Mouse (Mus musculus) liver, adult 2 months (tissue): ENCODE measurements around the gene Zfp36l1. TPM values are rescaled to one million over a fixed set of nuclear protein-coding genes. Genes with fewer than 3 reads are reported as not detected.

Experiments
- DNase-seq: peaks from one replicate; pipeline ENCODE4 v3.0.0-alpha.2; 2011; ENCODE audit warnings: low read depth, low spot score; ENCODE audit errors: extremely low read depth
- H3K27ac ChIP-seq: fragments of 200-500 bp; replicated peaks from 2 replicates; pipeline ENCODE4 v1.5.1; 2012; ENCODE audit warnings: low read depth, mild to moderate bottlenecking, control low read depth, inconsistent platforms, low read length; ENCODE audit not compliant: insufficient read depth
- H3K27me3 ChIP-seq: fragments of 200-500 bp; 2 replicates; pipeline ENCODE4 v1.6.1; 2012; ENCODE audit warnings: mild to moderate bottlenecking, moderate library complexity, low read length, inconsistent platforms; ENCODE audit not compliant: control insufficient read depth, insufficient read depth
- H3K36me3 ChIP-seq: fragments of 200-500 bp; 2 replicates; pipeline ENCODE4 v1.6.1; 2012; ENCODE audit warnings: low read length, inconsistent platforms; ENCODE audit not compliant: control insufficient read depth, insufficient read depth
- H3K4me1 ChIP-seq: fragments of 200-500 bp; 2 replicates; pipeline ENCODE4 v1.6.1; 2011; ENCODE audit warnings: low read length; ENCODE audit not compliant: control insufficient read depth, insufficient read depth
- H3K4me3 ChIP-seq: fragments of 200-500 bp; 2 replicates; pipeline ENCODE4 v1.5.1; 2011; ENCODE audit warnings: low read depth, mild to moderate bottlenecking, control low read depth, low read length, moderate library complexity; ENCODE audit not compliant: insufficient read depth
- H3K79me2 ChIP-seq: fragments of 200-500 bp; 2 replicates; pipeline ENCODE4 v1.6.1; 2012; ENCODE audit warnings: inconsistent platforms, mild to moderate bottlenecking, low read length, moderate library complexity; ENCODE audit not compliant: control insufficient read depth, insufficient read depth
- H3K9ac ChIP-seq: fragments of 200-500 bp; 2 replicates; pipeline ENCODE4 v1.6.1; 2012; ENCODE audit warnings: low read depth, mild to moderate bottlenecking, control low read depth, inconsistent platforms, low read length
- CTCF ChIP-seq: fragments of 200-500 bp; IDR thresholded peaks from 2 replicates; pipeline ENCODE4 v1.5.1; 2011; ENCODE audit warnings: low read depth, low read length, control low read depth
- POLR2A ChIP-seq: fragments of 200-500 bp; IDR thresholded peaks from 2 replicates; pipeline ENCODE4 v1.6.1; 2011; ENCODE audit warnings: low read length, control low read depth; ENCODE audit not compliant: insufficient read depth; ENCODE audit errors: extremely low read depth
- WGBS: fragments of 180-500 bp; shearing (Covaris S2); methylation state at CpG from one replicate; pipeline ENCODE4 v1.1.7; 2018; 5-methylcytosine and 5-hydroxymethylcytosine counted together
- polyA plus RNA-seq: library from polyadenylated mRNA; depleted of rRNA; stranded (reverse); fragments of >200 nt; gene quantifications from 2 replicates; pipeline ENCODE4 v1.2.3, GENCODE M21; 2012; rRNA removed
- total RNA-seq: library from RNA; depleted of rRNA; stranded (reverse); fragments of >200 nt; gene quantifications from 2 replicates; pipeline ENCODE4 v1.2.3, GENCODE M21; 2014; rRNA removed

Zfp36l1 gene
- 15.4 and 21.8 TPM in 2 replicates for total RNA-seq
- 125 and 162 TPM in 2 replicates for polyA plus RNA-seq

DNA sequence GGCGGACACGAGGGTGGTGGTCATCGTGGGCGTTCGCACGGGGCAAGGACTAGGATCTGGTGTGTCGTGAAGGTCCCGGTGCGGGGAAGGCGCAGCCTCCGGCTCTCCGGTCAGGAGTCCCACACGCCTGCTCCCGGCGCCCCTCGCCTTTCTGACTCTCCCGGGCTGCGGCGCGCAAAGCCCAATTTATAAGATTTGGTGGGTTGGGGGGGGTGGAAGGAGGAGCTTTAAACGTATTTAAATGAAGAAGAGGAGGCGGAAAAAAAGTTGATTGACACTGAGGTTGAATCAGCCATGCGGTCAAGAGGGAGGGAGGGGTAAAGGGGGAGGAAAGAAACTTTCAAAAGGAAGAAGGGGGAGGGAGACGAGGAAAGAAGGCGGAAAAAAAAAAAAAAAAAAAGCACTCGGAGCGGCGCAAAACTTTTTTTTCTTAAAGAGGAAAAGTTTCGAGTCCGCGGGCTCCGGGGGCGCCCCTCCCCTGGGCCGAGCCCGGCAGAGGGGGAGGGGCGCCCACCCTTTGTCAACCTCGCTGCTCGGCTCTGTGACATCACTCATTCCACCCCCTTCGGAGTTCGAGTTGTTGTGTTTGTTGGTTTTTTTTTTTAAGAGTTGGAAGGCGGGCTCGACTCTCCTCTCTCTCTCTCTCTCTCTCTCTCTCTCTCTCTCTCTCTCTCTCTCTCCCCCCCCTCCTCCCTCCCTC, at the start of gene Zfp36l1:
Zfp36l1 (minus strand) TSS at position 162 of the 700 bp plus-strand sequence.
- Histone ChIP-seq H3K79me2 (peaks cover 35% of the 10 kb centered on the region), H3K4me3 (peak within 1 kb of the TSS; percentile 81), H3K27me3 (no peaks in the 10 kb centered on the region), H3K4me1 (peaks cover 11% of the 10 kb centered on the region; the same call in 1 of the 2 replicates), H3K9ac (peak within 1 kb of the TSS; percentile 87), H3K36me3 (peaks cover 13% of the 10 kb centered on the region), H3K27ac (peak within 1 kb of the TSS; percentile 98)
- peak; percentile 98 for DNase-seq
- peak; percentile 16; the same call in 1 of the 2 replicates for TF ChIP-seq CTCF
- TF ChIP-seq POLR2A: peak; percentile 100
- under 1% methylated on average over 42 of the region's 42 CpGs for WGBS

DNA sequence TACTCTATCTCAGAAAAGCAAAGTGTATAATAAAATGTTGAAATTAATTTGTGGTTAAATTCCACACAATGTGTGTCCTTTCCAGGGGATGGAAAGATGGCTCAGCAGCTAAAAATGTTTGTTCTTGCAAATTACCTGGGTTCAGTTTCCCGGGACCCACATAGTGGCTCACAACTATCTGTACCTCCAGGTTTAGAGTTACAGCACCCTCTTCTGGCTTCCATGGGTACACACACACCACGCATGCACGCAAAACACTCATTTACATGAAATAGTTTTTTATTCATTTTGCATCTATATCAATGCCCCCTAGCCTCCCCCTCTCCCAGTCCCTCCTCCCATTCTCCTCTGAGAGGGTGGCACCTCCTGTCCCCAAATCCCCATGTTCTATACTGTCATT, 49.6 kb upstream of the Zfp36l1 start:
- no peak overlapping the region for H3K4me3 ChIP-seq
- no peaks in the 10 kb centered on the region for H3K4me1 ChIP-seq
- H3K79me2 ChIP-seq: no peaks in the 10 kb centered on the region
- 84% methylated on average over 3 of the region's 3 CpGs for WGBS
- TF ChIP-seq POLR2A (no peak), CTCF (no peak)
- no peak overlapping the region for H3K9ac ChIP-seq
- no peaks in the 10 kb centered on the region for H3K36me3 ChIP-seq
- no peaks in the 10 kb centered on the region for H3K27me3 ChIP-seq
- no peak for DNase-seq
- H3K27ac ChIP-seq: no peak overlapping the region

DNA sequence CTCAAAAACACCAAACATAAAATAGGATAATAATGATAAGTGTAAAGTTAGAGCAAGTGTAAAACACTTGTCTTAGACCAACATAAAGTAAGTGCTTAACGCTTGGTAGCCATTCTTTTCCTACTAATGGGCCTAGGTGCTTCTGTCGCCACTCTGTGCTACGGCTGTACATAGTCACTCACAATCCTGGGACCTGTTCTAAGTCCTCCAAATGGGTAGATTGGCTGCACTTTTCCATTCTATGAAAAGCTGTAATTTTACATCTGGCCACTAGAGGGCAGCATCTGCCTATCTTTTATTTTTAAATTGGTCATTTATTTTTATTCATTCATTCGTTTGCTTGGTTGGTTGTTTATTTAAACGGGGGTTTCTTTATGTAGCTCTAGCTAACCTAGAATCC, 44.9 kb upstream of the Zfp36l1 start:
- H3K27me3 ChIP-seq: no peaks in the 10 kb centered on the region
- no peaks in the 10 kb centered on the region for H3K79me2 ChIP-seq
- TF ChIP-seq POLR2A (no peak), CTCF (peak; percentile 33; the same call in 1 of the 2 replicates)
- no peak overlapping the region for H3K27ac ChIP-seq
- DNase-seq: peak; percentile 38
- no peaks in the 10 kb centered on the region for H3K4me1 ChIP-seq
- no peaks in the 10 kb centered on the region for H3K36me3 ChIP-seq
- H3K4me3 ChIP-seq: no peak overlapping the region
- 7% methylated on average over 5 of the region's 5 CpGs for WGBS
- no peak overlapping the region for H3K9ac ChIP-seq

DNA sequence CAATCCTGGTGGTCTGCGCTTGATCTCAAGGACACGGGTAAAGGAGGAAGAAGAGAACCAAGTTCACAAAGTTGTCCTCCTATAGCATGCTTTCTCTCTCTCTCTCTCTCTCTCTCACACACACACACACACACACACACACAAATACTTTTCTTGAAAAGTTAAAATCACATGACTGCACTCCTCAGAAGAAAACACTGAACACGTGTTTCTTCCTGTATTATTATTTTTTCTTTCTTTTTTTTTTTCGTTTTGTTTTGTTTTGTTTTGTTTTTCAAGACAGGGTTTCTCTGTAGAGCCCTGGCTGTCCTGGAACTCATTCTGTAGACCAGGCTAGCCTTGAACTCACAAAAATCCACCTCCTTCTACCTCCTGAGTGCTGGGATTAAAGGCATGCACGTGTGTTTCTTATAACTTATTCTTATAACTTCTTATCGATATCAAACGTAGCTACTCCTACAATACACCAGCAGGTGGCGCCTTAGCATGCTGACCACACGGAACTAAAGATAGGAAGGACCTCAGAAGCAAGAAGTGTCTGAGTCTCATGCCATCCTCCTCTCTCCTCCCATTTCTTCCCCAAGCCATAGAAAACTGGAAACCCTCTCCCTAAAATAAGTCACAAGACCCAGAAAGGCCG, 41.0 kb upstream of the Zfp36l1 start:
- no peaks in the 10 kb centered on the region for H3K4me1 ChIP-seq
- no peaks in the 10 kb centered on the region for H3K27me3 ChIP-seq
- no peak overlapping the region for H3K27ac ChIP-seq
- no peak overlapping the region for H3K4me3 ChIP-seq
- no peak for TF ChIP-seq POLR2A
- TF ChIP-seq CTCF: peak; percentile 63
- no peaks in the 10 kb centered on the region for H3K79me2 ChIP-seq
- 39% methylated on average over 10 of the region's 10 CpGs for WGBS
- H3K36me3 ChIP-seq: no peaks in the 10 kb centered on the region
- DNase-seq: peak; percentile 63
- no peak overlapping the region for H3K9ac ChIP-seq

DNA sequence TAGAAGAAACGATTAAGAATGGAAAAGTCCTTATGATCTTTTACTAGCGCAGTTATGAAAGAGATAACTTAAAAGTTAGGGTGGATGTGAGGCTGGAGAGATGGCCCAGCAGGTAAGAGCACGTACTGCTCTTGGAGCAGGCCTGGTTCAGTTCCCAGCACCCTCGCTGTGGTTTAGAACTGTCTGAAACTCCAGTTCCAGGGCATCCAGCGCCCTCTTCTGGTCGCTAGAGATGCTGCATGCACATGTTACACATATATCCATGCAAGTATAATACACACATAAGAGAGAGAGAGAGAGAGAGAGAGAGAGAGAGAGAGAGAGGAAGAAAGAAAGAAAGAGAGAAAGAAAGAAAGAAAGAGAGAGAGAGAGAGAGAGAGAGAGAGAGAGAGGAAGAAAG, 40.3 kb upstream of the Zfp36l1 start:
- Histone ChIP-seq H3K4me3 (no peak overlapping the region), H3K27me3 (no peaks in the 10 kb centered on the region), H3K79me2 (no peaks in the 10 kb centered on the region), H3K27ac (no peak overlapping the region), H3K4me1 (no peaks in the 10 kb centered on the region), H3K9ac (no peak overlapping the region), H3K36me3 (no peaks in the 10 kb centered on the region)
- DNase-seq: no peak
- 88% methylated on average over 6 of the region's 6 CpGs for WGBS
- no peak for TF ChIP-seq POLR2A
- TF ChIP-seq CTCF: peak; percentile 24; the same call in 1 of the 2 replicates

DNA sequence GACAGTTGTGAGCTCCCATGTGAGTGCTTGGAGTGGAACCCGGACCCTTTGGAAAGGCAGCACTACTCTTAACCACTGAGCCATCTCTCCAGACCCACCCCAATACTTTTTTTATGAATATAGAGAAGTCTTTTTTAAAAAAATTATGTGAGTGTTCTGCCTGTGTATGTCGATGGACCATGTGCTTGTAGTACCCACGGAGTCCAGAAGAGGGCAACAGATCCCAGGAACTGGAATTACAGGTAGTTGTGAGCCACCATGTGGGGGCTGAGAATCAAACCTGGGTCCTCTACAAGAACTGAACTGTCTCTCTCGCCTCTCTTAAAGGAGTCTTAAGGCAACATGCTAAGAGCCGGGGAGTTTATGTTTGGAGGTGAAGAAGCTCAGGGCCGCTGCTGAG, 39.0 kb upstream of the Zfp36l1 start:
- no peak overlapping the region for H3K27ac ChIP-seq
- no peaks in the 10 kb centered on the region for H3K27me3 ChIP-seq
- no peak for DNase-seq
- TF ChIP-seq POLR2A (no peak), CTCF (peak; percentile 21; the same call in 1 of the 2 replicates)
- H3K36me3 ChIP-seq: no peaks in the 10 kb centered on the region
- WGBS: 93% methylated on average over 6 of the region's 6 CpGs
- no peak overlapping the region for H3K9ac ChIP-seq
- H3K4me3 ChIP-seq: no peak overlapping the region
- peaks cover 2% of the 10 kb centered on the region for H3K4me1 ChIP-seq
- no peaks in the 10 kb centered on the region for H3K79me2 ChIP-seq
